Mouse (Mus musculus): ENCODE data around the gene Amy2a2.
"Not testable (repeated sequence)": the region's sequence is repeated elsewhere in the genome, so short reads cannot be mapped to it uniquely, and the experiment has no call there.

Gene Amy2a2

DNA sequence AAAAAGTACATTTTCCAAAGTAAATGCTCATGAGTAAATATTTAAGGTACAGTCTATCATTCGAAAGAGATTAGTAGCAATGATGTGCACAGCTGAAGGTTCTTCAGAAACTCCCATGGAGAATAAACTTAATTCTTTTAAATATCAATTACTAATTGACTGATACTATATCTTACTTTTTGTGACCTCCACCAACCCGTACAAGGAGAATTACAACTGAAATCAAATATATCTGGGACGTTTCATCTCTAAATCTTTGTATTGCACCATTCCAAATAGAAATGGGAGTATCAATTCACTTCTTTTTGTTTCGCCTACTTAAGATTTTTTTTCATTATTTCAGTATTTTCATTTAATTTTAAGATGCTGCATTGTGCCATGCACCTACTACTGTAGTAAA, at the start of gene Amy2a2:
Amy2a2 (minus strand) TSS at position 101 of the 400 bp plus-strand sequence.
- DNase-seq (ENCODE audit: low spot score) = not testable (repeated sequence)

DNA sequence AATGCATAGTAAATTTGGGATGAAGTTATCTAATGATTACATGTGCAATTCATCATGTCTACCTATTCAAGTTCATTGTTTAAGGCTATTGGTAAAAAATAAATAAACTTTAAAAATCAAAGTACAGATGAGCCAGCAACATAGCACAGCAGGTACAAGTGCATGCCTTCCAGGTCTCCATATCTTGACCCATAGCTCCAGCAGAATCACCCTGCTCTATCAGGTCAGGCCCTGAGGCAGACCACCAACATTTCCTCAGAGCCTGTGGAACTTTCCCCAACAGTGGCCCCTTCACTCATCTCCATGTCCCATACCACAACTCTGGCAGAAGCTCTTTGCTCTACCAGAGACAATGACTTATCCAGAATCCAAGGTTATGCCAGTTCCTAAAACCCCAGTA, 11.0 kb downstream of the Amy2a2 start:
- DNase-seq (ENCODE audit: low spot score) = not testable (repeated sequence)

DNA sequence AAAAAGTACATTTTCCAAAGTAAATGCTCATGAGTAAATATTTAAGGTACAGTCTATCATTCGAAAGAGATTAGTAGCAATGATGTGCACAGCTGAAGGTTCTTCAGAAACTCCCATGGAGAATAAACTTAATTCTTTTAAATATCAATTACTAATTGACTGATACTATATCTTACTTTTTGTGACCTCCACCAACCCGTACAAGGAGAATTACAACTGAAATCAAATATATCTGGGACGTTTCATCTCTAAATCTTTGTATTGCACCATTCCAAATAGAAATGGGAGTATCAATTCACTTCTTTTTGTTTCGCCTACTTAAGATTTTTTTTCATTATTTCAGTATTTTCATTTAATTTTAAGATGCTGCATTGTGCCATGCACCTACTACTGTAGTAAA, 32.5 kb downstream of the Amy2a2 start, which contains the start of gene Amy2a3:
Amy2a3 (minus strand) TSS at position 101 of the 400 bp plus-strand sequence.
- DNase-seq (ENCODE audit: low spot score) = not testable (repeated sequence)

DNA sequence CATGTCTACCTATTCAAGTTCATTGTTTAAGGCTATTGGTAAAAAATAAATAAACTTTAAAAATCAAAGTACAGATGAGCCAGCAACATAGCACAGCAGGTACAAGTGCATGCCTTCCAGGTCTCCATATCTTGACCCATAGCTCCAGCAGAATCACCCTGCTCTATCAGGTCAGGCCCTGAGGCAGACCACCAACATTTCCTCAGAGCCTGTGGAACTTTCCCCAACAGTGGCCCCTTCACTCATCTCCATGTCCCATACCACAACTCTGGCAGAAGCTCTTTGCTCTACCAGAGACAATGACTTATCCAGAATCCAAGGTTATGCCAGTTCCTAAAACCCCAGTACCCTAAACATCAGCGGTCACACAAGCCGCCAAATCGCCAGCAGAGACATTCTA, 43.5 kb downstream of the Amy2a2 start:
- not testable (repeated sequence) for DNase-seq (ENCODE audit: low spot score)

All from embryo, embryonic 10.5 days (tissue).